Mouse (Mus musculus) ES-E14 (cell line): ENCODE data around the gene Mtnr1a.

Experiments
- HCFC1 ChIP-seq: IDR thresholded peaks from 2 replicates; pipeline ENCODE4 v1.6.1; 2012; ENCODE audit warnings: low read length, inconsistent platforms, borderline replicate concordance; ENCODE audit not compliant: insufficient read depth
- MAFK ChIP-seq: IDR thresholded peaks from 2 replicates; pipeline ENCODE4 v1.6.1; 2014; ENCODE audit warnings: mild to moderate bottlenecking, low read depth, low read length, inconsistent platforms; ENCODE audit not compliant: insufficient read depth
- ZC3H11A ChIP-seq: IDR thresholded peaks from 2 replicates; pipeline ENCODE4 v1.6.1; 2012; ENCODE audit warnings: low read depth, mild to moderate bottlenecking, inconsistent platforms, low read length, borderline replicate concordance
- ZNF384 ChIP-seq: IDR thresholded peaks from 2 replicates; pipeline ENCODE4 v1.6.1; 2012; ENCODE audit warnings: low read depth, low read length, inconsistent platforms

- no peak for TF ChIP-seq ZC3H11A
- TF ChIP-seq HCFC1: no peak
- no peak for TF ChIP-seq MAFK
- no peak for TF ChIP-seq ZNF384
Observed at GRCm38 (mm10) chr8:45110064-45110812, 41.3 kb downstream of the Mtnr1a start.
